ENCODE assay signal across 27 mouse cellular contexts in genomic region chr5:137598100-137598826, GRCm38 (mm10). TPM values are rescaled to one million over a fixed set of nuclear protein-coding genes. Genes with fewer than 3 reads are reported as not detected.
DNase-seq lines count a peak whose midpoint lies in the region; ATAC-seq and TF ChIP-seq lines count a peak whose summit lies in the region.
"Had no signal": no experiment of that assay in that cellular context is flagged by ENCODE, and none has a peak within 500 bp of the region (broad histone marks: within the 10 kb centered on the region; RNA-seq: fewer than 3 reads in every experiment).

No protein-coding gene starts in this region.

- H3K27ac ChIP-seq in MEL (ENCODE audit: control insufficient read depth, low read depth, low read length) = peak overlapping the region; percentile 16
- peak overlapping the region; percentile 77 for H3K27ac ChIP-seq in liver, embryonic 13.5 days
- H3K27ac ChIP-seq in hindbrain, postnatal 0 days = no peak overlapping the region
- H3K27ac ChIP-seq: forebrain, embryonic 13.5 days; kidney, postnatal 0 days; limb, embryonic 13.5 days; neural tube, embryonic 13.5 days had no signal

- H3K9ac ChIP-seq in MEL (ENCODE audit: control insufficient read depth, low read depth, low read length, poor library complexity, severe bottlenecking) = no peak overlapping the region
- H3K9ac ChIP-seq in liver, embryonic 13.5 days = 0 out of 2 replicates have a peak overlapping the region, but pooled peaks have one; percentile 23
- no peak overlapping the region for H3K9ac ChIP-seq in hindbrain, postnatal 0 days (replicated peaks; ENCODE audit: low read length)
- H3K9ac ChIP-seq: forebrain, embryonic 13.5 days had no signal

- TF ChIP-seq POLR2A in MEL (IDR thresholded peaks at IDR 0.05; ENCODE audit: control insufficient read depth in 1 of 2, insufficient read depth in 1 of 2, low read depth in 1 of 2, low read length in 2 of 2, poor library complexity in 1 of 2) = no peak

- H3K4me3 ChIP-seq in megakaryocyte, embryonic 14.5 days (replicated peaks) = peak overlapping the region; percentile 62
- no peak overlapping the region for H3K4me3 ChIP-seq in MEL (ENCODE audit: control insufficient read depth in 1 of 2, insufficient read depth in 1 of 2, low read depth in 2 of 2, low read length in 2 of 2)
- no peak overlapping the region for H3K4me3 ChIP-seq in liver, embryonic 13.5 days (replicated peaks)
- no peak overlapping the region for H3K4me3 ChIP-seq in hindbrain, postnatal 0 days (ENCODE audit: low read length)
- H3K4me3 ChIP-seq: forebrain, embryonic 13.5 days; myocyte had no signal

- peaks cover 63% of the 10 kb centered on the region for H3K4me1 ChIP-seq in megakaryocyte, embryonic 14.5 days
- peaks cover 10 to 26% of the 10 kb centered on the region in 2 experiments for H3K4me1 ChIP-seq in MEL (ENCODE audit: control insufficient read depth in 1 of 2, insufficient read depth in 2 of 2, low read length in 2 of 2)
- peaks cover 58% of the 10 kb centered on the region for H3K4me1 ChIP-seq in liver, embryonic 13.5 days (replicated peaks)
- H3K4me1 ChIP-seq in hindbrain, postnatal 0 days (ENCODE audit: insufficient read depth, low read length) = peaks cover 10% of the 10 kb centered on the region; the same call in 1 of the 2 replicates

- no peak for TF ChIP-seq CTCF in MEL (IDR thresholded peaks at IDR 0.05 in 2 of 3, conservative IDR thresholded peaks at IDR 0.05 in 1 of 3; ENCODE audit: control insufficient read depth in 1 of 3, insufficient read depth in 1 of 3, low read depth in 2 of 3, low read length in 3 of 3, poor library complexity in 1 of 3, severe bottlenecking in 1 of 3)
- TF ChIP-seq CTCF in hindbrain, postnatal 0 days (IDR thresholded peaks at IDR 0.05; ENCODE audit: low read depth) = no peak

- peak; percentile 83 to 86 for TF ChIP-seq EP300 in MEL (IDR thresholded peaks at IDR 0.05; ENCODE audit: low read depth in 1 of 2, low read length in 2 of 2)

- peak; percentile 75 for DNase-seq in MEL (ENCODE audit: low read depth, low spot score)
- DNase-seq in liver, embryonic 13.5 days = no peak
- DNase-seq in naive thymus-derived CD4-positive, alpha-beta T cell, adult 2 months (ENCODE audit: low read depth) = peak; percentile 23
- no peak for DNase-seq in adrenal gland, postnatal 25 days
- no peak for DNase-seq in hindbrain, postnatal 0 days (ENCODE audit: low spot score)
- DNase-seq in heart, postnatal 4 days = no peak
- DNase-seq: cerebellum, adult 11 months; cerebellum, adult 9-10 months; cerebellum, postnatal 36 days; gastrocnemius, postnatal 14 days; heart, postnatal 14 days; kidney, adult 8-10 months; kidney, postnatal 4 days; layer of hippocampus, postnatal 36 days; lung, adult 2 months; lung, postnatal 14 days had no signal

- no peaks in the 10 kb centered on the region for H3K27me3 ChIP-seq in megakaryocyte, embryonic 14.5 days (replicated peaks)
- H3K27me3 ChIP-seq in MEL (ENCODE audit: control insufficient read depth in 1 of 2, insufficient read depth in 2 of 2, low read length in 2 of 2) = no peaks in the 10 kb centered on the region
- H3K27me3 ChIP-seq in liver, embryonic 13.5 days = no peaks in the 10 kb centered on the region
- H3K27me3 ChIP-seq in hindbrain, postnatal 0 days (ENCODE audit: insufficient read depth, low read length) = no peaks in the 10 kb centered on the region
- H3K27me3 ChIP-seq: forebrain, embryonic 13.5 days; limb, embryonic 13.5 days; neural tube, embryonic 13.5 days had no signal

- no peaks in the 10 kb centered on the region for H3K9me3 ChIP-seq in megakaryocyte, embryonic 14.5 days
- no peaks in the 10 kb centered on the region for H3K9me3 ChIP-seq in MEL (replicated peaks; ENCODE audit: insufficient read depth, low read length)
- no peaks in the 10 kb centered on the region for H3K9me3 ChIP-seq in liver, embryonic 13.5 days (replicated peaks)
- no peaks in the 10 kb centered on the region for H3K9me3 ChIP-seq in hindbrain, postnatal 0 days (ENCODE audit: low read length)
- H3K9me3 ChIP-seq: forebrain, embryonic 13.5 days; limb, embryonic 13.5 days; neural tube, embryonic 13.5 days had no signal

- peak overlapping the region; percentile 23; the same call in 1 of the 2 replicates for H3K4me2 ChIP-seq in liver, embryonic 13.5 days
- H3K4me2 ChIP-seq in hindbrain, postnatal 0 days (ENCODE audit: low read depth, low read length) = no peak overlapping the region

- peaks cover 14% of the 10 kb centered on the region for H3K79me2 ChIP-seq in MEL (ENCODE audit: control insufficient read depth, insufficient read depth, low read length, poor library complexity)

- TF ChIP-seq RAD21 in MEL (IDR thresholded peaks at IDR 0.05; ENCODE audit: low read depth, low read length) = no peak

- no peak for ATAC-seq in megakaryocyte, adult 5-6 weeks (ENCODE audit: poor library complexity, severe bottlenecking)
- no peak for ATAC-seq in liver, embryonic 13.5 days (ENCODE audit: low read depth)
- ATAC-seq in hindbrain, postnatal 0 days = no peak
- ATAC-seq: forebrain, embryonic 13.5 days; hindbrain, embryonic 16.5 days; intestine, embryonic 16.5 days had no signal

- 13% methylated on average over 2 of the region's 2 CpGs for WGBS in liver, embryonic 13.5 days (ENCODE audit: insufficient replicate concordance)
- 84% methylated on average over 2 of the region's 2 CpGs for WGBS in hindbrain, postnatal 0 days

- peaks cover 16% of the 10 kb centered on the region for H3K36me3 ChIP-seq in megakaryocyte, embryonic 14.5 days (replicated peaks; ENCODE audit: low read length)
- peaks cover 0 to 13% of the 10 kb centered on the region in 2 experiments; a peak in 2 of 4 replicates for H3K36me3 ChIP-seq in MEL (ENCODE audit: control insufficient read depth in 1 of 2, insufficient read depth in 2 of 2, low read length in 2 of 2)
- H3K36me3 ChIP-seq in liver, embryonic 13.5 days = peaks cover 20% of the 10 kb centered on the region
- no peaks in the 10 kb centered on the region; the same call in 1 of the 2 replicates for H3K36me3 ChIP-seq in hindbrain, postnatal 0 days (ENCODE audit: insufficient read depth, low read length)

RNA-seq across cellular contexts. Expression of gene Mospd3, which starts 2.6 kb away (rescaled TPM):
- 459 and 906 TPM in 2 replicates for polyA plus RNA-seq in megakaryocyte, embryonic 14.5 days (2012; ENCODE audit: insufficient read depth, low replicate concordance)
- total RNA-seq in megakaryocyte, adult 5-6 weeks (2015) = 60.5 and 64.2 TPM in 2 replicates
- total RNA-seq in megakaryocyte, adult 5-6 weeks (2017) = 6.4 and 10.6 TPM in 2 replicates
- total RNA-seq in MEL (2012; rRNA removed) = 11.9 and 12.4 TPM in 2 replicates
- polyA plus RNA-seq in MEL (2012; ENCODE audit: insufficient read depth in 1 of 2, insufficient read length in 2 of 2, low read depth in 1 of 2, low replicate concordance in 2 of 2, missing spikeins in 1 of 2) = 100 to 1,000 TPM in 1 of 2 experiments, not detected in 1; 144 TPM
- 32.3 and 32.8 TPM in 2 replicates for polyA plus RNA-seq in liver, embryonic 13.5 days (2015; fragmentation: Nextera tagmentation; extraction: Ambion mirVana)
- 54.1 and 59.1 TPM in 2 replicates for total RNA-seq in adrenal gland, postnatal 25 days (2021)
- 10.9 and 13.3 TPM in 2 replicates for total RNA-seq in hindbrain, postnatal 0 days (2014; rRNA removed)
- polyA plus RNA-seq in hindbrain, postnatal 0 days (2015; fragmentation: Nextera tagmentation; extraction: Ambion mirVana) = 57.3 and 66.7 TPM in 2 replicates
- 10 to 100 TPM; 25.2 to 28.8 TPM for total RNA-seq in heart, postnatal 4 days (2021)

RNA-seq across cellular contexts. Expression of gene Pcolce, which starts 15.3 kb away (rescaled TPM):
- 0.09 and 0.87 TPM in 2 replicates for polyA plus RNA-seq in megakaryocyte, embryonic 14.5 days (2012; ENCODE audit: insufficient read depth, low replicate concordance)
- total RNA-seq in megakaryocyte, adult 5-6 weeks (2015) = 0.40 and 1.0 TPM in 2 replicates
- total RNA-seq in megakaryocyte, adult 5-6 weeks (2017) = 0.51 TPM in 1 of 2 replicates, not detected in the other
- 0.07 and 0.23 TPM in 2 replicates for total RNA-seq in MEL (2012; rRNA removed)
- under 1 TPM in 1 of 2 experiments, not detected in 1; 0.77 TPM for polyA plus RNA-seq in MEL (2012; ENCODE audit: insufficient read depth in 1 of 2, insufficient read length in 2 of 2, low read depth in 1 of 2, low replicate concordance in 2 of 2, missing spikeins in 1 of 2)
- polyA plus RNA-seq in liver, embryonic 13.5 days (2015; fragmentation: Nextera tagmentation; extraction: Ambion mirVana) = 15.5 and 16.1 TPM in 2 replicates
- total RNA-seq in adrenal gland, postnatal 25 days (2021) = 931 and 937 TPM in 2 replicates
- 22.3 and 26.2 TPM in 2 replicates for total RNA-seq in hindbrain, postnatal 0 days (2014; rRNA removed)
- 21.5 and 22.0 TPM in 2 replicates for polyA plus RNA-seq in hindbrain, postnatal 0 days (2015; fragmentation: Nextera tagmentation; extraction: Ambion mirVana)
- 100 to 1,000 TPM; 133 to 137 TPM for total RNA-seq in heart, postnatal 4 days (2021)

RNA-seq across cellular contexts. Expression of gene Tfr2, which starts 28.6 kb away (rescaled TPM):
- polyA plus RNA-seq in megakaryocyte, embryonic 14.5 days (2012; ENCODE audit: insufficient read depth, low replicate concordance) = 1.7 and 5.8 TPM in 2 replicates
- 0.89 and 1.0 TPM in 2 replicates for total RNA-seq in megakaryocyte, adult 5-6 weeks (2015)
- total RNA-seq in megakaryocyte, adult 5-6 weeks (2017) = 1.3 and 2.5 TPM in 2 replicates
- total RNA-seq in MEL (2012; rRNA removed) = 76.9 and 96.2 TPM in 2 replicates
- 100 to 1,000 TPM in 1 of 2 experiments, not detected in 1; 112 TPM for polyA plus RNA-seq in MEL (2012; ENCODE audit: insufficient read depth in 1 of 2, insufficient read length in 2 of 2, low read depth in 1 of 2, low replicate concordance in 2 of 2, missing spikeins in 1 of 2)
- 41.5 and 45.7 TPM in 2 replicates for polyA plus RNA-seq in liver, embryonic 13.5 days (2015; fragmentation: Nextera tagmentation; extraction: Ambion mirVana)
- 0.85 and 2.9 TPM in 2 replicates for total RNA-seq in adrenal gland, postnatal 25 days (2021)
- 11.1 and 24.2 TPM in 2 replicates for total RNA-seq in hindbrain, postnatal 0 days (2014; rRNA removed)
- polyA plus RNA-seq in hindbrain, postnatal 0 days (2015; fragmentation: Nextera tagmentation; extraction: Ambion mirVana) = 13.5 and 13.7 TPM in 2 replicates
- total RNA-seq in heart, postnatal 4 days (2021) = under 1 TPM in 1 of 2 experiments, not detected in 1; 0.10 TPM
- total RNA-seq: heart, postnatal 14 days had no signal

RNA-seq across cellular contexts. Expression of gene Fbxo24, which starts 30.5 kb away (rescaled TPM):
- polyA plus RNA-seq in megakaryocyte, embryonic 14.5 days (2012; ENCODE audit: insufficient read depth, low replicate concordance) = 0.15 TPM in 1 of 2 replicates, not detected in the other
- 0.18 TPM in 1 of 2 replicates, not detected in the other for total RNA-seq in megakaryocyte, adult 5-6 weeks (2015)
- 0.37 TPM in 1 of 2 replicates, not detected in the other for total RNA-seq in megakaryocyte, adult 5-6 weeks (2017)
- total RNA-seq in MEL (2012; rRNA removed) = 0.13 and 0.42 TPM in 2 replicates
- under 1 TPM in 1 of 2 experiments, not detected in 1; 0.46 TPM for polyA plus RNA-seq in MEL (2012; ENCODE audit: insufficient read depth in 1 of 2, insufficient read length in 2 of 2, low read depth in 1 of 2, low replicate concordance in 2 of 2, missing spikeins in 1 of 2)
- 0.08 TPM in 1 of 2 replicates, not detected in the other for polyA plus RNA-seq in liver, embryonic 13.5 days (2015; fragmentation: Nextera tagmentation; extraction: Ambion mirVana)
- 1.0 and 2.2 TPM in 2 replicates for total RNA-seq in adrenal gland, postnatal 25 days (2021)
- 0.25 and 0.26 TPM in 2 replicates for total RNA-seq in hindbrain, postnatal 0 days (2014; rRNA removed)
- 0.18 TPM in 1 of 2 replicates, not detected in the other for polyA plus RNA-seq in hindbrain, postnatal 0 days (2015; fragmentation: Nextera tagmentation; extraction: Ambion mirVana)
- total RNA-seq in heart, postnatal 4 days (2021) = under 1 TPM; 0.21 to 0.25 TPM
- total RNA-seq: granulocyte monocyte progenitor cell, adult 5-6 weeks; midbrain, postnatal 0 days had no signal
- polyA plus RNA-seq: hindbrain, embryonic 16.5 days had no signal

RNA-seq across cellular contexts. Expression of gene Lrch4, which starts 30.7 kb away (rescaled TPM):
- 138 and 187 TPM in 2 replicates for polyA plus RNA-seq in megakaryocyte, embryonic 14.5 days (2012; ENCODE audit: insufficient read depth, low replicate concordance)
- 76.5 and 93.0 TPM in 2 replicates for total RNA-seq in megakaryocyte, adult 5-6 weeks (2015)
- 57.1 and 66.7 TPM in 2 replicates for total RNA-seq in megakaryocyte, adult 5-6 weeks (2017)
- 9.1 and 9.7 TPM in 2 replicates for total RNA-seq in MEL (2012; rRNA removed)
- 100 to 1,000 TPM in 1 of 2 experiments, 10 to 100 TPM in 1; 47.0 to 239 TPM for polyA plus RNA-seq in MEL (2012; ENCODE audit: insufficient read depth in 1 of 2, insufficient read length in 2 of 2, low read depth in 1 of 2, low replicate concordance in 2 of 2, missing spikeins in 1 of 2)
- 24.8 and 32.0 TPM in 2 replicates for polyA plus RNA-seq in liver, embryonic 13.5 days (2015; fragmentation: Nextera tagmentation; extraction: Ambion mirVana)
- 19.3 and 35.7 TPM in 2 replicates for total RNA-seq in adrenal gland, postnatal 25 days (2021)
- total RNA-seq in hindbrain, postnatal 0 days (2014; rRNA removed) = 9.6 and 10.4 TPM in 2 replicates
- polyA plus RNA-seq in hindbrain, postnatal 0 days (2015; fragmentation: Nextera tagmentation; extraction: Ambion mirVana) = 12.3 and 14.6 TPM in 2 replicates
- total RNA-seq in heart, postnatal 4 days (2021) = 10 to 100 TPM; 19.2 to 21.6 TPM

Comparison
In these comparisons a context has a peak if more than half of its experiments do, and no peak if none do; other contexts are left out.
1. DNase-seq: peak in MEL (single experiment) and naive thymus-derived CD4-positive, alpha-beta T cell, adult 2 months (single experiment); none in liver, embryonic 13.5 days (single experiment), adrenal gland, postnatal 25 days (single experiment), hindbrain, postnatal 0 days (single experiment) and heart, postnatal 4 days (single experiment).
2. RNA of gene Pcolce, which starts 15.3 kb away (total RNA-seq): 931 to 937 TPM in adrenal gland, postnatal 25 days, 133 to 137 TPM in heart, postnatal 4 days and 22.3 to 26.2 TPM in hindbrain, postnatal 0 days; 0.40 to 1.0 TPM in megakaryocyte, adult 5-6 weeks and 0.07 to 0.23 TPM in MEL; every median in the first group is over 10 times any median in the second.